Mouse (Mus musculus): ENCODE measurements around the gene Patj. TPM values are rescaled to one million over a fixed set of nuclear protein-coding genes. Genes with fewer than 3 reads are reported as not detected.

Gene Patj
- polyA plus RNA-seq (2012; rRNA removed) (11.8 and 11.9 TPM in 2 replicates), polyA plus RNA-seq (2014; fragmentation: Nextera tagmentation; extraction: Ambion mirVana) (15.2 and 16.7 TPM in 2 replicates)

DNA sequence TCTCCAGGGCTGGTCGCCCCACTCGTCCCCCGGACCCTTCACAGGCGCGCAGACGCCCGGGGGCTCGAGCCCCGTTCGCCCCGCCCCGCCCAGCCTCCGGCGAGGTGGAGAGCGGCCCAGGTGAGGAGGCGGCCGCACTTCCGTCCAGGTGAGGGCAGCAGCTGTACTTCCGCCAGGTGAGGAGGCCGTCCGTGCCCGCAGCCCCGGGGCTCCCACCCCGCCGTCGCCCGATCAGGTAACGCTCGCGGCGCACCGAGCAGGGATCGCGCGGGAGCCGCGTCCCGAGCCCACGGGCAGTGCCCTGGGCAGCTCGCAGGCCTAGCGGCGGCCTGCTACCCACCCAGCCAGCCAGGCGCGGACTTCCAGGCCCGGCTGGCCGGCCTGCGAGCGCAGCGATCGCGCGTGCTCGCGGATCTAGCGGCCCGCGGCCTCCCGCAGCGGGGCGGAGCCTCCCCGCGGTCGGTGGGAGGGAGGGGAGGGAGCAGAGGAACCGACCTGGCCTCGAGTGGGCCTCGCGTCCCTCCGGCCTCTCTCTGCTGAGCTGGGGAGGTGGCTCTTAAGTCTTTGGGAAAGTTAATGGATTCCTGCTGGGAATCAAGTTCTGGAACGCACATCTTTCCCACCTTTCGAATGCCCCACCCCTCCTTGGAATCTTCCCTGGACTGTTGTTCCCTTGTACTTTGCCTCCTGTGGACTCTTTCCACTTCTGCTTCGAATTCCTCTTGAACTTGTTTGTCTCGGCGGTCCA, at the start of gene Patj:
Patj (plus strand) TSS at position 96 of the 748 bp plus-strand sequence.
- Histone ChIP-seq H3K4me1 (ENCODE audit: control insufficient read depth, insufficient read depth, low read length) (peaks cover 6% of the 10 kb centered on the region; the same call in 1 of the 2 replicates), H3K9me3 (ENCODE audit: control insufficient read depth, low read length) (no peaks in the 10 kb centered on the region), H3K27me3 (ENCODE audit: control insufficient read depth, insufficient read depth, low read length) (no peaks in the 10 kb centered on the region), H3K9ac (ENCODE audit: low read depth, low read length, severe bottlenecking) (peak within 1 kb of the TSS; percentile 99), H3K4me2 (replicated peaks; ENCODE audit: low read depth, low read length, severe bottlenecking) (peak within 1 kb of the TSS; percentile 86), H3K36me3 (ENCODE audit: control insufficient read depth, insufficient read depth, low read length) (no peaks in the 10 kb centered on the region), H3K27ac (replicated peaks; ENCODE audit: low read depth, low read length) (peak within 1 kb of the TSS; percentile 96), H3K4me3 (replicated peaks; ENCODE audit: low read length) (peak within 1 kb of the TSS; percentile 88)
- peak; percentile 67; the same call in 1 of the 2 replicates for TF ChIP-seq POLR2A (IDR thresholded peaks at IDR 0.05; ENCODE audit: borderline replicate concordance, extremely low read depth, insufficient read depth, insufficient read length)
- peak; percentile 89 for ATAC-seq (ENCODE audit: low FRiP score, low read depth)
- peak; percentile 68 for DNase-seq (ENCODE audit: low spot score)
- WGBS = 3% methylated on average over 26 of the region's 73 CpGs

DNA sequence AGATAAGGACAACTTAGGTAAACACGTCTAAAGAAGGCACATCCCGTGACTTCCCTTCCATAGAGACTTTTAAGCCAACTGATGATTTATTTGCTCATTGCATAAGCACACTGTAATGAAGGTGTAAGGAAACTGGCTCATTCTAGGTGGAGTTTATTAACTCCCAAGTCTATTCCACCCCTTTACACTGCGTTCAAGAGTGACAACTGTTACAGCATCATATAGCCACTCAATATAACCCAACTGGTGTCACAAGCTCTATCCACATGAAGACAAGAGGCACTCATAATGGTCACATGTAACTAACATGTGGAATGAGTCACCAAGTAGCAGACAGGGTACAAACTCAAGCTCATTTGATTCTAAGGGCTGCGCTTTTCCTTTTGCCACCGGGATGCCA, 47.0 kb upstream of the Patj start:
- no peak for DNase-seq (ENCODE audit: low spot score)

DNA sequence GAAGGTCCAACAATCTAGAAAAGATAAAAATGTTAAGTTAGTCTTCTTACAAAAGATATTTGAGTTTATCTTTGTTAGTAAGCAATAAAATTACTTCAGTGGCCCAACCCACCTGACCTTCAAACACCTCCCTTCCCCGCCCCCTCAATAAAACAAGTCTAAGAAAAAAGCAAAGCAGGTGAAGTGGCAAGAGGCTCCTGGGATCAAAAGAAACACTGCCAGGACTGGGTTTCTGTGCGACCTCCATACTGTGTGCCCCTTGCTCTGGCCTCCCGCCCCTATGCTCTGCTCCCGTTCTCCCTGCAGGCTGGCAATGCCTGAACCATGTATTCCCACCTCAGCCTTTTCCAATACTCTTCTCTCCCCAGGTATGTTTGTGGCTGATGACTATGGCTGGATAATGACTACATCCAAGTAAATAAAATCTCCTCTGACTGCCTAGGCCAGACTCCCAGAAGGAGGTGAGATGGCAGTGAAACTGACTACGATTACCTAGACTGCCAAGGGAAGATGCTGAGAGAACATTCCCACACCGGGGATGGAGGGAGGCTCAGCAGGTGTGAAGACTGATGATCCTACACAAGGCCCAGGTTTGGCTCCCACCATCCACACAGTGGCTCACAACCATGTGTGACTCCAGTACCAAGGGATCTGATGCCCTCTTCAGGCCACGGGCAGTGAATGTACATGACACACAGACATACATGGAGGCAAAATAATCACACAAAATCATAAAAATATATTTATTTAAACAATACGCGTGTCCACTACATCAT, 37.4 kb upstream of the Patj start:
- H3K36me3 ChIP-seq (ENCODE audit: control insufficient read depth, insufficient read depth, low read length) = peaks cover 51% of the 10 kb centered on the region
- DNase-seq (ENCODE audit: low spot score) (no peak), ATAC-seq (ENCODE audit: low FRiP score, low read depth) (no peak)
- TF ChIP-seq POLR2A (IDR thresholded peaks at IDR 0.05; ENCODE audit: borderline replicate concordance, extremely low read depth, insufficient read depth, insufficient read length) = no peak
- no peak overlapping the region for H3K4me2 ChIP-seq (replicated peaks; ENCODE audit: low read depth, low read length, severe bottlenecking)
- no peaks in the 10 kb centered on the region for H3K4me1 ChIP-seq (ENCODE audit: control insufficient read depth, insufficient read depth, low read length)
- no peak overlapping the region for H3K4me3 ChIP-seq (replicated peaks; ENCODE audit: low read length)
- H3K9me3 ChIP-seq (ENCODE audit: control insufficient read depth, low read length) = no peaks in the 10 kb centered on the region
- H3K27me3 ChIP-seq (ENCODE audit: control insufficient read depth, insufficient read depth, low read length) = no peaks in the 10 kb centered on the region
- no peak overlapping the region for H3K27ac ChIP-seq (replicated peaks; ENCODE audit: low read depth, low read length)
- H3K9ac ChIP-seq (ENCODE audit: low read depth, low read length, severe bottlenecking) = no peak overlapping the region
- 86% methylated on average over 9 of the region's 9 CpGs for WGBS

More for the DNA sequence above, 47.0 kb upstream of the Patj start:
- H3K9me3 ChIP-seq (ENCODE audit: control insufficient read depth, low read length) = no peaks in the 10 kb centered on the region
- no peak overlapping the region for H3K4me3 ChIP-seq (replicated peaks; ENCODE audit: low read length)
- no peak overlapping the region for H3K27ac ChIP-seq (replicated peaks; ENCODE audit: low read depth, low read length)
- peaks cover 6% of the 10 kb centered on the region; the same call in 1 of the 2 replicates for H3K36me3 ChIP-seq (ENCODE audit: control insufficient read depth, insufficient read depth, low read length)
- TF ChIP-seq POLR2A (IDR thresholded peaks at IDR 0.05; ENCODE audit: borderline replicate concordance, extremely low read depth, insufficient read depth, insufficient read length) = no peak
- 77% methylated on average over 5 of the region's 5 CpGs for WGBS
- no peak for ATAC-seq (ENCODE audit: low FRiP score, low read depth)
- H3K4me2 ChIP-seq (replicated peaks; ENCODE audit: low read depth, low read length, severe bottlenecking) = no peak overlapping the region
- H3K27me3 ChIP-seq (ENCODE audit: control insufficient read depth, insufficient read depth, low read length) = no peaks in the 10 kb centered on the region
- H3K4me1 ChIP-seq (ENCODE audit: control insufficient read depth, insufficient read depth, low read length) = no peaks in the 10 kb centered on the region
- H3K9ac ChIP-seq (ENCODE audit: low read depth, low read length, severe bottlenecking) = no peak overlapping the region

DNA sequence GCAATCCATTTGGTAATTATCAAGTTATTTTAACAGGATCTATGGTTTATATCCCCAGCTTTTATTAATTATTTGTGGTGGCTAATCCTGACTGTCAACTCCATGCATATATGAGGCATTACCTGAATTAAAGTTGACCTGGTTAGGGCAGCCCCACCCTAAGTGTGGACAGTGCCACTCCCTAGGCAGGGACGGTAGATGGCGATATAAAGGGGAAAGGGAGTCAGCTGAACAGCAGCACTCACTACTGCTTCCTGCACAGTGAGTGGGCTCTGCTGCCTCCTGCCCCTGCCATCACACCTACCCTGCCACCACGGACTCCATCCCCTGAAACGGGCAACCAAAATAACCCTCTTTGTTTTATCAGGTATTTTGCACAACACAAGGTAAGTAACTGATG, 20.2 kb upstream of the Patj start:
- Histone ChIP-seq H3K4me3 (replicated peaks; ENCODE audit: low read length) (no peak overlapping the region), H3K27me3 (ENCODE audit: control insufficient read depth, insufficient read depth, low read length) (no peaks in the 10 kb centered on the region), H3K9ac (ENCODE audit: low read depth, low read length, severe bottlenecking) (no peak overlapping the region), H3K27ac (replicated peaks; ENCODE audit: low read depth, low read length) (no peak overlapping the region), H3K4me2 (replicated peaks; ENCODE audit: low read depth, low read length, severe bottlenecking) (no peak overlapping the region), H3K4me1 (ENCODE audit: control insufficient read depth, insufficient read depth, low read length) (no peaks in the 10 kb centered on the region), H3K9me3 (ENCODE audit: control insufficient read depth, low read length) (no peaks in the 10 kb centered on the region), H3K36me3 (ENCODE audit: control insufficient read depth, insufficient read depth, low read length) (peaks cover 17% of the 10 kb centered on the region)
- WGBS = 55% methylated on average over 4 of the region's 4 CpGs
- ATAC-seq (ENCODE audit: low FRiP score, low read depth) = no peak
- DNase-seq (ENCODE audit: low spot score) = no peak
- no peak for TF ChIP-seq POLR2A (IDR thresholded peaks at IDR 0.05; ENCODE audit: borderline replicate concordance, extremely low read depth, insufficient read depth, insufficient read length)

DNA sequence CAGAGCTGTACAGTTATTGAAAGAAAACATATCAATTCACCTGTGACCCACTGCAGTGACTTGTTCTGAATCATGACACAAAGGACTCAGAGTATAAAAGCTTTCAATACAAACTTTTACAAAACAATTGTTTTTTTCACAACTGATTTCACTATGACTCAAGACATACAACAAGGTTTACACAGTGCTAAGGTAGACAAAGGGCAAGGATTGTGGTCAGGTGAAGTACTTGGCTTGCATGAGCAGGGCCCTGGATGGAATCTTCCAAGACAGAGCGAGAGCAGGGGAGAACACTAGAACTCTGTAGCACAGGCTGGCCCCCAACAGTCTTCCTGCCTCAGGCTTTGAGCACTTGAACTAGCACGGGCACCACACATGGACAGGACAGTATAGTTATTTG, 18.6 kb upstream of the Patj start:
- no peak for ATAC-seq (ENCODE audit: low FRiP score, low read depth)
- H3K4me3 ChIP-seq (replicated peaks; ENCODE audit: low read length) = no peak overlapping the region

More for the DNA sequence above, 18.6 kb upstream of the Patj start:
- Histone ChIP-seq H3K4me1 (ENCODE audit: control insufficient read depth, insufficient read depth, low read length) (peaks cover 2% of the 10 kb centered on the region; the same call in 1 of the 2 replicates), H3K4me2 (replicated peaks; ENCODE audit: low read depth, low read length, severe bottlenecking) (no peak overlapping the region), H3K36me3 (ENCODE audit: control insufficient read depth, insufficient read depth, low read length) (peaks cover 14% of the 10 kb centered on the region), H3K9me3 (ENCODE audit: control insufficient read depth, low read length) (no peaks in the 10 kb centered on the region), H3K27me3 (ENCODE audit: control insufficient read depth, insufficient read depth, low read length) (no peaks in the 10 kb centered on the region), H3K27ac (replicated peaks; ENCODE audit: low read depth, low read length) (no peak overlapping the region), H3K9ac (ENCODE audit: low read depth, low read length, severe bottlenecking) (no peak overlapping the region)
- DNase-seq (ENCODE audit: low spot score) = no peak
- WGBS = 97% methylated on average over 2 of the region's 2 CpGs
- no peak for TF ChIP-seq POLR2A (IDR thresholded peaks at IDR 0.05; ENCODE audit: borderline replicate concordance, extremely low read depth, insufficient read depth, insufficient read length)

Data from limb, embryonic 14.5 days (tissue).